Mouse (Mus musculus) thymus, adult 18-20 months (tissue): Measurements from ENCODE around the gene Eef1a1.

Experiments
- DNase-seq, 2 experiments: peaks; one replicate each; pipeline ENCODE4 v3.0.0; 2022; ENCODE audit warnings: mixed read lengths in 2 of 2

Gene Eef1a1

GRCm38 (mm10) chr9:78475383-78475780, 13.6 kb downstream of the Eef1a1 start:
- DNase-seq = no peak

- DNase-seq = no peak
Observed at GRCm38 (mm10) chr9:78474771-78475382, 14.1 kb downstream of the Eef1a1 start.

GRCm38 (mm10) chr9:78474270-78474669, 14.7 kb downstream of the Eef1a1 start:
- DNase-seq = no peak

- no peak for DNase-seq
Observed at GRCm38 (mm10) chr9:78473588-78473987, 15.4 kb downstream of the Eef1a1 start.

GRCm38 (mm10) chr9:78465725-78466124, 23.2 kb downstream of the Eef1a1 start:
- DNase-seq = no peak

- no peak for DNase-seq
Observed at GRCm38 (mm10) chr9:78463337-78463736, 25.6 kb downstream of the Eef1a1 start.

- DNase-seq = no peak
Observed at GRCm38 (mm10) chr9:78457026-78457425, 31.9 kb downstream of the Eef1a1 start.

GRCm38 (mm10) chr9:78451382-78451781, 37.6 kb downstream of the Eef1a1 start:
- peak in 1 of 2 experiments; percentile 26 for DNase-seq

GRCm38 (mm10) chr9:78450404-78450803, 38.5 kb downstream of the Eef1a1 start:
- DNase-seq = no peak

GRCm38 (mm10) chr9:78447973-78448873, 40.7 kb downstream of the Eef1a1 start, which contains the start of the genes Mto1 and Gm17324:
TSS of gene Mto1 (plus strand) at chr9:78448208.
TSS of gene Gm17324 (minus strand) at chr9:78448786.
- peak; percentile 75 to 81 for DNase-seq

- DNase-seq = no peak
Observed at GRCm38 (mm10) chr9:78447606-78447972, 41.4 kb downstream of the Eef1a1 start.

- DNase-seq = peak; percentile 39 to 43
Observed at GRCm38 (mm10) chr9:78442579-78443392, 46.2 kb downstream of the Eef1a1 start, which contains the start of gene Cgas. TSS of gene Cgas (minus strand) at chr9:78443237.

GRCm38 (mm10) chr9:78442237-78442578, 46.7 kb downstream of the Eef1a1 start:
- no peak for DNase-seq

- no peak for DNase-seq
Observed at GRCm38 (mm10) chr9:78439426-78439825, 49.5 kb downstream of the Eef1a1 start.

GRCm38 (mm10) chr9:78432471-78432870, 56.5 kb downstream of the Eef1a1 start:
- no peak for DNase-seq

GRCm38 (mm10) chr9:78430486-78430885, 58.5 kb downstream of the Eef1a1 start:
- DNase-seq = no peak

- DNase-seq = no peak
Observed at GRCm38 (mm10) chr9:78429551-78429950, 59.4 kb downstream of the Eef1a1 start.

GRCm38 (mm10) chr9:78428870-78429432, 60.0 kb downstream of the Eef1a1 start:
- DNase-seq = no peak
